Mouse (Mus musculus) thymus, adult 2 months (tissue): ENCODE measurements around the gene Gm2174.

Source experiments
- CTCF ChIP-seq: fragments of 200-500 bp; IDR thresholded peaks from 2 replicates; pipeline ENCODE4 v1.5.1; 2012; ENCODE audit warnings: mild to moderate bottlenecking, control low read depth, low read length, moderate library complexity, borderline replicate concordance; ENCODE audit not compliant: control insufficient read depth, poor library complexity, insufficient read depth; ENCODE audit errors: extremely low read depth
- POLR2A ChIP-seq: fragments of 200-500 bp; IDR thresholded peaks from 2 replicates; pipeline ENCODE4 v1.6.1; 2012; ENCODE audit warnings: mild to moderate bottlenecking, low read length, control low read depth, moderate library complexity; ENCODE audit not compliant: control insufficient read depth, poor library complexity, insufficient read depth; ENCODE audit errors: extremely low read depth

GRCm38 (mm10) chrX:56497241-56497640 lies 49.5 kb downstream of the Gm2174 start:
- no peak for TF ChIP-seq POLR2A
- TF ChIP-seq CTCF: no peak
